Mouse (Mus musculus) neural tube, embryonic 11.5 days (tissue): ENCODE data around the gene Hapln1. TPM values are rescaled to one million over a fixed set of nuclear protein-coding genes. Genes with fewer than 3 reads are reported as not detected.

Source experiments
- ATAC-seq: fragments of 200-750 bp; cut with Nextera tagmentation; 2 replicates; pipeline ENCODE4 v1.8.0; 2017; ENCODE audit warnings: moderate number of reproducible peaks, mild to moderate bottlenecking, moderate TSS enrichment, moderate library complexity; ENCODE audit not compliant: insufficient read depth, low FRiP score, low TSS enrichment
- DNase-seq: peaks from one replicate; pipeline ENCODE4 v3.0.0-alpha.2; 2015; ENCODE audit warnings: low spot score
- H3K27ac ChIP-seq: fragments of 300-500 bp; sonication (generic); 2 replicates; pipeline ENCODE4 v1.5.1; 2014; ENCODE audit warnings: low read depth, mild to moderate bottlenecking, low read length
- H3K27me3 ChIP-seq: fragments of 300-500 bp; sonication (generic); 2 replicates; pipeline ENCODE4 v1.6.1; 2014; ENCODE audit warnings: mild to moderate bottlenecking, low read length, mixed read lengths; ENCODE audit not compliant: control insufficient read depth, insufficient read depth
- H3K36me3 ChIP-seq: fragments of 300-500 bp; sonication (generic); 2 replicates; pipeline ENCODE4 v1.6.1; 2014; ENCODE audit warnings: mild to moderate bottlenecking, low read length, moderate library complexity, mixed read lengths; ENCODE audit not compliant: control insufficient read depth, insufficient read depth
- H3K4me1 ChIP-seq: fragments of 300-500 bp; sonication (generic); 2 replicates; pipeline ENCODE4 v1.6.1; 2014; ENCODE audit warnings: low read length, mixed read lengths; ENCODE audit not compliant: control insufficient read depth, insufficient read depth
- H3K4me2 ChIP-seq: fragments of 300-500 bp; sonication (generic); 2 replicates; pipeline ENCODE4 v1.6.1; 2014; ENCODE audit warnings: low read depth, mild to moderate bottlenecking, moderate library complexity
- H3K4me3 ChIP-seq: fragments of 300-500 bp; sonication (generic); 2 replicates; pipeline ENCODE4 v1.5.1; 2014; ENCODE audit warnings: low read depth, low read length
- H3K9ac ChIP-seq: fragments of 300-500 bp; sonication (generic); 2 replicates; pipeline ENCODE4 v1.6.1; 2014; ENCODE audit warnings: mild to moderate bottlenecking, low read length
- H3K9me3 ChIP-seq: fragments of 300-500 bp; sonication (generic); 2 replicates; pipeline ENCODE4 v1.6.1; 2016; ENCODE audit warnings: low read length; ENCODE audit not compliant: control insufficient read depth
- WGBS: fragments of 180-500 bp; shearing (Covaris S2); extraction: QIAGEN DNeasy Blood & Tissue Kit; methylation state at CpG from one replicate; pipeline ENCODE4 v1.1.7; 2014; 5-methylcytosine and 5-hydroxymethylcytosine counted together
- polyA plus RNA-seq: library from polyadenylated mRNA; unstranded; fragments of >200 nt; fragmentation: Nextera tagmentation; extraction: Ambion mirVana; gene quantifications from 2 replicates; pipeline ENCODE4 v1.2.1, GENCODE M21; 2014

The Hapln1 gene
- polyA plus RNA-seq, 1 experiment from 2014 or later = 15.1 TPM

- DNase-seq (no peak), ATAC-seq (no peak)
- no peaks in the 10 kb centered on the region for H3K4me1 ChIP-seq
- no peak overlapping the region for H3K27ac ChIP-seq
- no peaks in the 10 kb centered on the region for H3K36me3 ChIP-seq
- H3K4me2 ChIP-seq = no peak overlapping the region
- H3K27me3 ChIP-seq = no peaks in the 10 kb centered on the region
- H3K9me3 ChIP-seq = no peaks in the 10 kb centered on the region
- H3K4me3 ChIP-seq = no peak overlapping the region
- WGBS = 74% methylated on average over 10 of the region's 10 CpGs
- H3K9ac ChIP-seq = no peak overlapping the region
Measured at GRCm38 (mm10) chr13:89583747-89584738, 44.4 kb downstream of the Hapln1 start.

GRCm38 (mm10) chr13:89585144-89585543 is 45.5 kb downstream of the Hapln1 start:
- H3K9me3 ChIP-seq = no peaks in the 10 kb centered on the region
- no peak overlapping the region for H3K27ac ChIP-seq
- H3K9ac ChIP-seq = no peak overlapping the region
- no peak overlapping the region for H3K4me2 ChIP-seq
- ATAC-seq = no peak
- no peak overlapping the region for H3K4me3 ChIP-seq
- DNase-seq = no peak
- WGBS = 80% methylated on average over 1 of the region's 1 CpGs
- no peaks in the 10 kb centered on the region for H3K27me3 ChIP-seq
- no peaks in the 10 kb centered on the region for H3K36me3 ChIP-seq
- H3K4me1 ChIP-seq = no peaks in the 10 kb centered on the region

GRCm38 (mm10) chr13:89595105-89595504 is 55.5 kb downstream of the Hapln1 start:
- Histone ChIP-seq H3K27ac (no peak overlapping the region), H3K36me3 (no peaks in the 10 kb centered on the region), H3K4me2 (no peak overlapping the region), H3K4me3 (no peak overlapping the region), H3K4me1 (no peaks in the 10 kb centered on the region), H3K9ac (no peak overlapping the region), H3K9me3 (no peaks in the 10 kb centered on the region), H3K27me3 (no peaks in the 10 kb centered on the region)
- DNase-seq (no peak), ATAC-seq (no peak)
- WGBS = 73% methylated on average over 4 of the region's 4 CpGs

- no peak for ATAC-seq
- H3K27me3 ChIP-seq = no peaks in the 10 kb centered on the region
Measured at GRCm38 (mm10) chr13:89597354-89597753, 57.8 kb downstream of the Hapln1 start.

GRCm38 (mm10) chr13:89600466-89600865 is 60.9 kb downstream of the Hapln1 start:
- ATAC-seq (no peak), DNase-seq (no peak)
- H3K9me3 ChIP-seq = no peaks in the 10 kb centered on the region
- H3K9ac ChIP-seq = no peak overlapping the region
- H3K4me1 ChIP-seq = no peaks in the 10 kb centered on the region
- no peak overlapping the region for H3K4me3 ChIP-seq
- WGBS = 79% methylated on average over 7 of the region's 7 CpGs
- no peaks in the 10 kb centered on the region for H3K36me3 ChIP-seq
- H3K27ac ChIP-seq = no peak overlapping the region
- H3K4me2 ChIP-seq = no peak overlapping the region
- H3K27me3 ChIP-seq = no peaks in the 10 kb centered on the region

More at GRCm38 (mm10) chr13:89597354-89597753, 57.8 kb downstream of the Hapln1 start:
- Histone ChIP-seq H3K9me3 (no peaks in the 10 kb centered on the region), H3K9ac (no peak overlapping the region), H3K27ac (no peak overlapping the region), H3K36me3 (no peaks in the 10 kb centered on the region), H3K4me3 (no peak overlapping the region), H3K4me1 (no peaks in the 10 kb centered on the region), H3K4me2 (no peak overlapping the region)
- DNase-seq = no peak

- no peaks in the 10 kb centered on the region for H3K27me3 ChIP-seq
- H3K4me3 ChIP-seq = no peak overlapping the region
- no peaks in the 10 kb centered on the region for H3K4me1 ChIP-seq
- no peak overlapping the region for H3K9ac ChIP-seq
- no peaks in the 10 kb centered on the region for H3K9me3 ChIP-seq
- DNase-seq (no peak), ATAC-seq (no peak)
- H3K27ac ChIP-seq = no peak overlapping the region
- 89% methylated on average over 3 of the region's 3 CpGs for WGBS
- H3K4me2 ChIP-seq = no peak overlapping the region
- no peaks in the 10 kb centered on the region for H3K36me3 ChIP-seq
Measured at GRCm38 (mm10) chr13:89603336-89603735, 63.7 kb downstream of the Hapln1 start.

GRCm38 (mm10) chr13:89607399-89607798 is 67.8 kb downstream of the Hapln1 start:
- 75% methylated on average over 3 of the region's 3 CpGs for WGBS
- DNase-seq = no peak
- H3K27me3 ChIP-seq = no peaks in the 10 kb centered on the region
- no peak overlapping the region for H3K4me2 ChIP-seq
- H3K9me3 ChIP-seq = no peaks in the 10 kb centered on the region
- no peak overlapping the region for H3K9ac ChIP-seq
- no peak overlapping the region for H3K27ac ChIP-seq
- H3K4me3 ChIP-seq = no peak overlapping the region
- no peak for ATAC-seq
- H3K36me3 ChIP-seq = no peaks in the 10 kb centered on the region
- no peaks in the 10 kb centered on the region for H3K4me1 ChIP-seq

GRCm38 (mm10) chr13:89619064-89619463 is 79.5 kb downstream of the Hapln1 start:
- no peak overlapping the region for H3K4me3 ChIP-seq
- H3K27me3 ChIP-seq = no peaks in the 10 kb centered on the region
- WGBS = 83% methylated on average over 3 of the region's 3 CpGs
- no peak for ATAC-seq
- H3K4me2 ChIP-seq = no peak overlapping the region
- H3K4me1 ChIP-seq = no peaks in the 10 kb centered on the region
- H3K27ac ChIP-seq = no peak overlapping the region
- no peaks in the 10 kb centered on the region for H3K9me3 ChIP-seq
- no peak overlapping the region for H3K9ac ChIP-seq
- H3K36me3 ChIP-seq = no peaks in the 10 kb centered on the region
- no peak for DNase-seq

- H3K4me1 ChIP-seq = no peaks in the 10 kb centered on the region
- no peak overlapping the region for H3K27ac ChIP-seq
- H3K27me3 ChIP-seq = no peaks in the 10 kb centered on the region
- no peak overlapping the region for H3K4me2 ChIP-seq
- H3K9ac ChIP-seq = no peak overlapping the region
- no peak overlapping the region for H3K4me3 ChIP-seq
- DNase-seq (peak; percentile 17), ATAC-seq (peak; percentile 76; the same call in 1 of the 2 replicates)
- no peaks in the 10 kb centered on the region for H3K9me3 ChIP-seq
- H3K36me3 ChIP-seq = no peaks in the 10 kb centered on the region
- WGBS = 30% methylated on average over 4 of the region's 4 CpGs
Measured at GRCm38 (mm10) chr13:89634137-89634683, 94.6 kb downstream of the Hapln1 start.
